Mouse (Mus musculus) ovary, adult 10 weeks (tissue): ENCODE results near the gene Epor. TPM values are rescaled to one million over a fixed set of nuclear protein-coding genes. Genes with fewer than 3 reads are reported as not detected.

Experiments
- polyA plus RNA-seq: library from polyadenylated mRNA; stranded (reverse); fragments of 350-450 nt; fragmentation: Illumina TruSeq; extraction: RNeasy Lipid Tissue Mini Kit (QIAGEN cat#74804); gene quantifications from one replicate; pipeline ENCODE4 v1.2.3, GENCODE M21; 2014

The Epor gene
- not detected for polyA plus RNA-seq

DNA sequence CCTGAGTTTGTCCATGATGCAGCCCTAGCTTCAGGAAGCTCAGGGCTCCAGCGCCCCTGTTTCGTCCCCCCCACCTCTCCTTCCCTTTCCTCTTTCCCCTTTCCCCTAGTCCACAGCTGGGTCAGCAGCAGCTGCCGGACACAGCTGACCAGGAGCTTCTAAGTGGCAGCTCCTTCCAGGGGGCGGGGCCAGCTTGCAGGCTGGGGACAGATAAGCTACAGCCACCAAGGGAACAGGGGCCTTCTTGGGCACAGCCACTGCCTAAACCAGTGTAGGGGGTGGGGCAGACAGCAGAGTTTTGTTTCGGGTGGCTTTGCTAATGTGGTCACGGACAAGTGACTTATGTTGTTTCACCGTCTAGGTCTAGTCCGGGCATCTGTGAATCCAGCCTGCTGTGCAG lies at the start of gene Epor:
Epor (minus strand) TSS at position 90 of the 400 bp plus-strand sequence.

GRCm38 (mm10) chr9:22002194-22003162 lies 39.2 kb upstream of the Epor start, which contains the start of the genes Ccdc151 and Prkcsh:
Gene Ccdc151 (minus strand): TSS chr9:22002634.
Gene Prkcsh (plus strand): TSS chr9:22002806.

GRCm38 (mm10) chr9:21989230-21990110 lies 26.2 kb upstream of the Epor start, which contains the start of gene Rgl3:
Gene Rgl3 (minus strand): TSS chr9:21989446.

DNA sequence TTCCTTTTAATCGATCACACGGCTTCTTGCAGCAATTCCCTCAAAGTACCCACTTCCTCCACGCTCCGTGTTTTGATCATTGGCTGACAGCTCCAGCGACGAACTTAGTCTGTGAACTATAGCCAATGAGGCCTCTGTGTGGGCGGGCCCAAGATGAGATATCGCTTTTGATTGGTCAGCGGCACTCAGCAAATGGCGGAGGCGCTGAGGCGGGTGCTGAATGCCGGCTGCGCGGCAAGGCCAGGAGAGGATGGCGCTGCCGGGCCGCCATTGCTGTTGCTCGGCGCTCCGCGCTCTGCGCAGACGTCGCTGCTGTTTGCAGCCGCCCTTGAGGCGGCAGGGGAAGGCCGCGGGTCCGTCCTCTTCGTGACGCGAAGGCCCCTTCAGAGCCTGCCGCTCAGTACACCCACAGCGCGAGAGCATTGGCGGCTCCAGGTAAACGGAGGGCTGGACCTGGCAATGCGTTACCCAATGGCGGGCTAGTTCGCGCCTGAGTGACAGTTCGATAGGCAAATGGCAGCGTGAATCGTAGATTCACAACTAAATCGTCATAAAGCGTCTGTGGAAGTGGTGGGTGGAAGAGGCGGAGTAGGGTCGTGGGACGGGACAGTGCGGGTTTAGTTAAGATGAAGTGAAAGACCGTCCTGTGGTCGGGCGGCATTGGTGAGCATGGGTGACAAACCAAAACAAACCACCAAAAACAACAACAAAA lies 7.6 kb downstream of the Epor start, which contains the start of gene Swsap1:
Swsap1 (plus strand) TSS at position 186 of the 712 bp plus-strand sequence.

GRCm38 (mm10) chr9:21936692-21937570 lies 26.4 kb downstream of the Epor start, which contains the start of gene Plppr2:
Gene Plppr2 (plus strand): TSS chr9:21937033.

GRCm38 (mm10) chr9:21927208-21927753 lies 36.0 kb downstream of the Epor start, which contains the start of the genes Ccdc159 and Tmem205:
Gene Ccdc159 (plus strand): TSS chr9:21927471.
Gene Tmem205 (minus strand): TSS chr9:21927556.

GRCm38 (mm10) chr9:21918035-21918592 lies 45.2 kb downstream of the Epor start, which contains the start of gene Rab3d:
Gene Rab3d (minus strand): TSS chr9:21918192.

Other genes with a start within 250 kb of the Epor start
- gene Ldlr, start 240.0 kb downstream of the Epor start, polyA plus RNA-seq, result 21.2 TPM
- gene Spc24, start 203.2 kb downstream of the Epor start, polyA plus RNA-seq, result 5.9 TPM
- 32.1 TPM for gene Kank2, start 164.8 kb downstream of the Epor start, polyA plus RNA-seq
- gene Angptl8, start 128.0 kb downstream of the Epor start, polyA plus RNA-seq, result not detected
- 3.3 TPM for gene Dock6, start 110.9 kb downstream of the Epor start, polyA plus RNA-seq
- 4.4 TPM for gene Rab3d, start 45.3 kb downstream of the Epor start, polyA plus RNA-seq
- 0.43 TPM for gene Ccdc159, start 36.0 kb downstream of the Epor start, polyA plus RNA-seq
- 0.46 TPM for gene Tmem205, start 36.0 kb downstream of the Epor start, polyA plus RNA-seq
- 0.40 TPM for gene Plppr2, start 26.5 kb downstream of the Epor start, polyA plus RNA-seq
- 4.3 TPM for gene Swsap1, start 7.8 kb downstream of the Epor start, polyA plus RNA-seq
- gene Rgl3, start 25.9 kb upstream of the Epor start, polyA plus RNA-seq, result 0.26 TPM
- gene Ccdc151, start 39.1 kb upstream of the Epor start, polyA plus RNA-seq, result 0.77 TPM
- 7.8 TPM for gene Prkcsh, start 39.3 kb upstream of the Epor start, polyA plus RNA-seq
- 0.29 TPM for gene Elavl3, start 88.5 kb upstream of the Epor start, polyA plus RNA-seq
- gene Gm49318, start 107.8 kb upstream of the Epor start, polyA plus RNA-seq, result not detected
- gene Zfp653, start 107.9 kb upstream of the Epor start, polyA plus RNA-seq, result not detected
- 2.0 TPM for gene Ecsit, start 121.9 kb upstream of the Epor start, polyA plus RNA-seq
- gene Cnn1, start 135.7 kb upstream of the Epor start, polyA plus RNA-seq, result 270 TPM
- gene Elof1, start 153.7 kb upstream of the Epor start, polyA plus RNA-seq, result 7.4 TPM
- 0.46 TPM for gene Acp5, start 172.2 kb upstream of the Epor start, polyA plus RNA-seq
- gene Pigyl, start 193.3 kb upstream of the Epor start, polyA plus RNA-seq, result 2.9 TPM
- gene Zfp872, start 224.6 kb upstream of the Epor start, polyA plus RNA-seq, result 4.7 TPM